In genomic region chr3:96221640-96222038, GRCm38 (mm10) we compare ENCODE assay signal across 8 mouse cellular contexts. TPM values are rescaled to one million over a fixed set of nuclear protein-coding genes. Genes with fewer than 3 reads are reported as not detected.
DNase-seq lines count a peak whose midpoint lies in the region; ATAC-seq and TF ChIP-seq lines count a peak whose summit lies in the region.

No protein-coding gene starts in this region.

- no peak for TF ChIP-seq POLR2A in ES-Bruce4 (IDR thresholded peaks at IDR 0.05; ENCODE audit: insufficient read depth, low read length)
- TF ChIP-seq POLR2A in limb, embryonic 14.5 days (IDR thresholded peaks at IDR 0.05; ENCODE audit: borderline replicate concordance, extremely low read depth, insufficient read depth, insufficient read length), result no peak

- DNase-seq in heart, adult 11 months, result peak; percentile 91
- DNase-seq in heart, adult 9 months (ENCODE audit: low spot score in 2 of 2), result no peak
- DNase-seq in limb, embryonic 14.5 days (ENCODE audit: low spot score), result no peak
- DNase-seq in spleen, postnatal 10 days (ENCODE audit: low spot score in 2 of 2), result peak; percentile 62 to 75
- DNase-seq in layer of hippocampus, adult 9-10 months (ENCODE audit: low spot score), result no peak
- no peak for DNase-seq in layer of hippocampus, adult 8-10 months (ENCODE audit: low spot score in 2 of 2)

- 13% methylated on average over 9 of the region's 9 CpGs for WGBS in forebrain, embryonic 12.5 days
- WGBS in limb, embryonic 14.5 days, result 19% methylated on average over 9 of the region's 9 CpGs

- H3K4me3 ChIP-seq in ES-Bruce4 (ENCODE audit: low read depth, low read length), result peak overlapping the region; percentile 83
- peak overlapping the region; percentile 62 for H3K4me3 ChIP-seq in forebrain, embryonic 12.5 days (replicated peaks)
- H3K4me3 ChIP-seq in limb, embryonic 14.5 days (replicated peaks; ENCODE audit: low read length), result peak overlapping the region; percentile 62

- no peak for TF ChIP-seq EP300 in ES-Bruce4 (IDR thresholded peaks at IDR 0.05; ENCODE audit: insufficient read depth, low read depth, low read length)

- H3K9ac ChIP-seq in ES-Bruce4 (ENCODE audit: low read depth, poor library complexity, severe bottlenecking), result peak overlapping the region; percentile 63
- peak overlapping the region; percentile 87 for H3K9ac ChIP-seq in forebrain, embryonic 12.5 days
- H3K9ac ChIP-seq in limb, embryonic 14.5 days (ENCODE audit: low read depth, low read length, severe bottlenecking), result peak overlapping the region; percentile 49

- H3K36me3 ChIP-seq in ES-Bruce4 (ENCODE audit: control insufficient read depth, insufficient read depth, low read length, poor library complexity, severe bottlenecking), result no peaks in the 10 kb centered on the region
- H3K36me3 ChIP-seq in forebrain, embryonic 12.5 days (replicated peaks), result no peaks in the 10 kb centered on the region
- H3K36me3 ChIP-seq in limb, embryonic 14.5 days (ENCODE audit: control insufficient read depth, insufficient read depth, low read length), result no peaks in the 10 kb centered on the region

- H3K9me3 ChIP-seq in ES-Bruce4 (replicated peaks; ENCODE audit: control insufficient read depth, insufficient read depth, low read length, poor library complexity, severe bottlenecking), result no peaks in the 10 kb centered on the region
- no peaks in the 10 kb centered on the region for H3K9me3 ChIP-seq in forebrain, embryonic 12.5 days
- H3K9me3 ChIP-seq in limb, embryonic 14.5 days (ENCODE audit: control insufficient read depth, low read length), result no peaks in the 10 kb centered on the region

- no peaks in the 10 kb centered on the region for H3K27me3 ChIP-seq in ES-Bruce4 (ENCODE audit: control insufficient read depth, insufficient read depth, low read length, poor library complexity, severe bottlenecking)
- H3K27me3 ChIP-seq in forebrain, embryonic 12.5 days, result no peaks in the 10 kb centered on the region
- no peaks in the 10 kb centered on the region for H3K27me3 ChIP-seq in limb, embryonic 14.5 days (ENCODE audit: control insufficient read depth, insufficient read depth, low read length)

- ATAC-seq in forebrain, embryonic 12.5 days (ENCODE audit: low FRiP score), result no peak
- ATAC-seq in limb, embryonic 14.5 days (ENCODE audit: low FRiP score, low read depth), result no peak

- no peaks in the 10 kb centered on the region for H3K4me1 ChIP-seq in ES-Bruce4 (ENCODE audit: control insufficient read depth, insufficient read depth, low read length)
- H3K4me1 ChIP-seq in forebrain, embryonic 12.5 days, result peaks cover 55% of the 10 kb centered on the region
- H3K4me1 ChIP-seq in limb, embryonic 14.5 days (ENCODE audit: control insufficient read depth, insufficient read depth, low read length), result peaks cover 15% of the 10 kb centered on the region

- peak overlapping the region; percentile 46 for H3K27ac ChIP-seq in ES-Bruce4 (ENCODE audit: insufficient read depth, low read length)
- H3K27ac ChIP-seq in forebrain, embryonic 12.5 days, result peak overlapping the region; percentile 99
- H3K27ac ChIP-seq in limb, embryonic 14.5 days (replicated peaks; ENCODE audit: low read depth, low read length), result peak overlapping the region; percentile 98

- no peak for TF ChIP-seq CTCF in ES-Bruce4 (IDR thresholded peaks at IDR 0.05; ENCODE audit: low read depth, low read length)

- H3K4me2 ChIP-seq in forebrain, embryonic 12.5 days, result peak overlapping the region; percentile 72
- H3K4me2 ChIP-seq in limb, embryonic 14.5 days (replicated peaks; ENCODE audit: low read depth, low read length, severe bottlenecking), result peak overlapping the region; percentile 83

RNA-seq across cellular contexts. Expression of gene Hist2h2be, which starts 0.7 kb away (rescaled TPM):
- 1.3 and 2.0 TPM in 2 replicates for polyA plus RNA-seq in ES-Bruce4 (2011; ENCODE audit: insufficient read depth, insufficient read length, low read depth, missing spikeins)
- 14.9 and 15.4 TPM in 2 replicates for polyA plus RNA-seq in forebrain, embryonic 12.5 days (2016; fragmentation: Nextera tagmentation; extraction: Ambion mirVana)
- polyA plus RNA-seq in limb, embryonic 14.5 days (2012; rRNA removed), result 8.5 TPM in 2 replicates
- polyA plus RNA-seq in limb, embryonic 14.5 days (2014; fragmentation: Nextera tagmentation; extraction: Ambion mirVana), result 5.2 and 7.5 TPM in 2 replicates
- 1 to 10 TPM; 6.3 to 8.1 (median 7.5) TPM for total RNA-seq in layer of hippocampus, adult 8-10 months (2022)

RNA-seq across cellular contexts. Expression of gene Hist2h2ac, which starts 1.0 kb away (rescaled TPM):
- 2.5 and 4.3 TPM in 2 replicates for polyA plus RNA-seq in ES-Bruce4 (2011; ENCODE audit: insufficient read depth, insufficient read length, low read depth, missing spikeins)
- polyA plus RNA-seq in forebrain, embryonic 12.5 days (2016; fragmentation: Nextera tagmentation; extraction: Ambion mirVana), result 13.8 and 14.0 TPM in 2 replicates
- 11.8 and 14.2 TPM in 2 replicates for polyA plus RNA-seq in limb, embryonic 14.5 days (2012; rRNA removed)
- polyA plus RNA-seq in limb, embryonic 14.5 days (2014; fragmentation: Nextera tagmentation; extraction: Ambion mirVana), result 7.0 and 8.9 TPM in 2 replicates
- 10 to 100 TPM; 18.7 to 30.3 (median 29.3) TPM for total RNA-seq in layer of hippocampus, adult 8-10 months (2022)

RNA-seq across cellular contexts. Expression of gene Hist2h2ab, which starts 2.0 kb away (rescaled TPM):
- polyA plus RNA-seq in ES-Bruce4 (2011; ENCODE audit: insufficient read depth, insufficient read length, low read depth, missing spikeins), result not detected in 2 replicates
- polyA plus RNA-seq in forebrain, embryonic 12.5 days (2016; fragmentation: Nextera tagmentation; extraction: Ambion mirVana), result 1.1 and 1.7 TPM in 2 replicates
- 1.7 and 2.7 TPM in 2 replicates for polyA plus RNA-seq in limb, embryonic 14.5 days (2012; rRNA removed)
- polyA plus RNA-seq in limb, embryonic 14.5 days (2014; fragmentation: Nextera tagmentation; extraction: Ambion mirVana), result 0.99 and 1.3 TPM in 2 replicates
- 10 to 100 TPM in 1 of 4 experiments, 1 to 10 TPM in 3; 7.7 to 10.8 (median 8.0) TPM for total RNA-seq in layer of hippocampus, adult 8-10 months (2022)

RNA-seq across cellular contexts. Expression of gene Bola1, which starts 2.1 kb away (rescaled TPM):
- polyA plus RNA-seq in ES-Bruce4 (2011; ENCODE audit: insufficient read depth, insufficient read length, low read depth, missing spikeins), result 18.1 and 27.8 TPM in 2 replicates
- 72.2 and 77.9 TPM in 2 replicates for polyA plus RNA-seq in forebrain, embryonic 12.5 days (2016; fragmentation: Nextera tagmentation; extraction: Ambion mirVana)
- polyA plus RNA-seq in limb, embryonic 14.5 days (2012; rRNA removed), result 38.8 and 43.9 TPM in 2 replicates
- polyA plus RNA-seq in limb, embryonic 14.5 days (2014; fragmentation: Nextera tagmentation; extraction: Ambion mirVana), result 47.7 and 60.2 TPM in 2 replicates
- 10 to 100 TPM; 13.1 to 20.2 (median 15.3) TPM for total RNA-seq in layer of hippocampus, adult 8-10 months (2022)

RNA-seq across cellular contexts. Expression of gene Hist2h3c2, which starts 17.3 kb away (rescaled TPM):
- 23.1 and 41.5 TPM in 2 replicates for polyA plus RNA-seq in ES-Bruce4 (2011; ENCODE audit: insufficient read depth, insufficient read length, low read depth, missing spikeins)
- 11.6 and 17.3 TPM in 2 replicates for polyA plus RNA-seq in forebrain, embryonic 12.5 days (2016; fragmentation: Nextera tagmentation; extraction: Ambion mirVana)
- polyA plus RNA-seq in limb, embryonic 14.5 days (2012; rRNA removed), result 74.4 and 95.3 TPM in 2 replicates
- 8.0 and 9.3 TPM in 2 replicates for polyA plus RNA-seq in limb, embryonic 14.5 days (2014; fragmentation: Nextera tagmentation; extraction: Ambion mirVana)
- 1 to 10 TPM; 6.1 to 7.7 (median 6.7) TPM for total RNA-seq in layer of hippocampus, adult 8-10 months (2022)

Comparison
In these comparisons a context has a peak if more than half of its experiments do, and no peak if none do; other contexts are left out.
1. DNase-seq: peak in heart, adult 11 months (single experiment) and spleen, postnatal 10 days (2 of 2); none in heart, adult 9 months (0 of 2), limb, embryonic 14.5 days (single experiment), layer of hippocampus, adult 9-10 months (single experiment) and layer of hippocampus, adult 8-10 months (0 of 2).
2. H3K27ac ChIP-seq: peak in every context shown above with its lines; median percentile 99 in forebrain, embryonic 12.5 days; 98 in limb, embryonic 14.5 days; 46 in ES-Bruce4.
3. Peak in every context shown above with its lines, with median percentiles within 50 percentile points of each other: H3K4me3 ChIP-seq and H3K9ac ChIP-seq.